Mouse (Mus musculus) lung, postnatal 0 days (tissue): ENCODE data around the gene Gm35315.

ENCODE experiments used
- CTCF ChIP-seq: IDR thresholded peaks from 2 replicates; pipeline ENCODE4 v1.5.1; 2016; ENCODE audit warnings: antibody characterized with exemption, mild to moderate bottlenecking
- EP300 ChIP-seq: IDR thresholded peaks from 2 replicates; pipeline ENCODE4 v1.6.1; 2016; ENCODE audit warnings: antibody characterized with exemption, mild to moderate bottlenecking, control low read depth

- TF ChIP-seq EP300 (no peak), CTCF (no peak)
Measured at GRCm38 (mm10) chr5:110102429-110102828, 8.2 kb upstream of the Gm35315 start.
